Mouse (Mus musculus): ENCODE data around the gene Fam19a5. TPM values are rescaled to one million over a fixed set of nuclear protein-coding genes. Genes with fewer than 3 reads are reported as not detected.

Gene Fam19a5
- polyA plus RNA-seq, 1 experiment from 2014 or later: 5.0 TPM

DNA sequence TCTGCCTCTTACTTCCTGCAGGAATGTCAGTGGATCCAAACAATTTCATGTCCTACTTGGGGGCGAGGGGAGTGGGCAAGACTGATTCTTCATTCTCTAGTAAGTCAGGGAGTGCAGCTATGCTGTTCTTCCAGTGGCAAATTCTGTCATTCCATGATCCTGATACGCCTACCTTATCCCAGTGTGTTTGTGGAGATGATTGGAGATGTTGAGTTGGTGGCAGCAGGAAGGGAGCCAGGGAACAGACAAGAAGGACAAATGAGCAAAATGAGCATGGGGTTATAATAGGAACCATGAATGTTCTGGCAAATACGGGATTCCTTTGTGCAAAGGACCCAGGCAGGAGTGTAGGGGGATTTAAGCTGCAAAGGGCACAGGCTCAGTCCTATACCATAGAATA is 159.2 kb downstream of the Fam19a5 start:
- WGBS: 83% methylated on average over 3 of the region's 3 CpGs
- no peak overlapping the region for H3K9ac ChIP-seq
- no peak overlapping the region for H3K4me3 ChIP-seq
- H3K27ac ChIP-seq: no peak overlapping the region
- no peaks in the 10 kb centered on the region for H3K36me3 ChIP-seq
- no peaks in the 10 kb centered on the region for H3K27me3 ChIP-seq
- ATAC-seq (ENCODE audit: insufficient number of reproducible peaks, insufficient read depth, low FRiP score, low TSS enrichment): no peak
- 0 out of 2 replicates have a peak, but pooled peaks cover 4% of the 10 kb centered on the region for H3K4me1 ChIP-seq
- no peak overlapping the region for H3K4me2 ChIP-seq (replicated peaks)
- H3K9me3 ChIP-seq: 0 out of 2 replicates have a peak, but pooled peaks cover 5% of the 10 kb centered on the region

DNA sequence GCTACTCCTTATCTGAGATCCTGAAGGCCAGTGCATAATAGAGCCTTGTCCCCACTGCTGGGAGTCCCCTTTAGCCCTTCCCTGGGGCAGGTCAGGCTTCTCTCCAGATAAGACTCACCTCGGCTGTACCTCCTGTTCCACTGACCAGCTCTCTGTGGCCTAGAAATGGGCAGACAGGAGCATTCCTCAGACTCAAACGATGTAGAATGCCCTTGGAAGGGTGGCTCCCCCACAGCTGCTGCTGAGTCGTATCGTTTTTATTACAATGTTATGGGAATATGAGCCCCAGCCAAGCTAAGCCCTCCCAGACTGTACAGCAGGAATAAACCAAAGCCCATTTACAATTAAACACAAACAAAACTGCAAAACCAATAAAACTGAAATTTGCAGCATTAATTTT is 167.7 kb downstream of the Fam19a5 start:
- Histone ChIP-seq H3K4me3 (no peak overlapping the region), H3K9ac (no peak overlapping the region), H3K36me3 (no peaks in the 10 kb centered on the region), H3K4me1 (peaks cover 7% of the 10 kb centered on the region), H3K27me3 (no peaks in the 10 kb centered on the region), H3K9me3 (no peaks in the 10 kb centered on the region), H3K4me2 (replicated peaks) (no peak overlapping the region), H3K27ac (no peak overlapping the region)
- no peak for ATAC-seq (ENCODE audit: insufficient number of reproducible peaks, insufficient read depth, low FRiP score, low TSS enrichment)
- WGBS: 61% methylated on average over 4 of the region's 4 CpGs

DNA sequence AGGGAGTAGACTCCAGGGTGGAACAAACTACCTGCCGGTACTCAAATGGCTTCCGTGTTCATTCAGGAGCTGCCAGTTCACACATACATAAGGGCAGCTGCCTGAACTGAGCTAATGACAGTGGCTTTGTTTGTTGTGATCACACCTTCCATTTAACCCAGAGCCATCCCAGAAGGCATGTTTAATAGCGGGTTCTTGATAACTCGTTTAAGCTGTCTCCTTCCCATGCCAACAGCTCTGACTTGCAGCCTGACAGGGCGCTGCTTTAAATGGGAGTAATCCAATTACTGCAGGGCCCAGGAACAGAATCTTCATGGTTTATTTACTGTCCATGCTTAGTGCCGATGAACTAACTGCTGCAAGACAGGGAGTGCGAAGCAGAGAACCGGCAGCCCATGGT is 168.1 kb downstream of the Fam19a5 start:
- H3K27ac ChIP-seq: no peak overlapping the region
- no peak overlapping the region for H3K4me3 ChIP-seq
- WGBS: 80% methylated on average over 8 of the region's 8 CpGs
- no peak overlapping the region for H3K4me2 ChIP-seq (replicated peaks)
- no peaks in the 10 kb centered on the region for H3K27me3 ChIP-seq
- no peaks in the 10 kb centered on the region for H3K36me3 ChIP-seq
- no peak overlapping the region for H3K9ac ChIP-seq
- ATAC-seq (ENCODE audit: insufficient number of reproducible peaks, insufficient read depth, low FRiP score, low TSS enrichment): no peak
- no peaks in the 10 kb centered on the region for H3K9me3 ChIP-seq
- peaks cover 7% of the 10 kb centered on the region for H3K4me1 ChIP-seq

DNA sequence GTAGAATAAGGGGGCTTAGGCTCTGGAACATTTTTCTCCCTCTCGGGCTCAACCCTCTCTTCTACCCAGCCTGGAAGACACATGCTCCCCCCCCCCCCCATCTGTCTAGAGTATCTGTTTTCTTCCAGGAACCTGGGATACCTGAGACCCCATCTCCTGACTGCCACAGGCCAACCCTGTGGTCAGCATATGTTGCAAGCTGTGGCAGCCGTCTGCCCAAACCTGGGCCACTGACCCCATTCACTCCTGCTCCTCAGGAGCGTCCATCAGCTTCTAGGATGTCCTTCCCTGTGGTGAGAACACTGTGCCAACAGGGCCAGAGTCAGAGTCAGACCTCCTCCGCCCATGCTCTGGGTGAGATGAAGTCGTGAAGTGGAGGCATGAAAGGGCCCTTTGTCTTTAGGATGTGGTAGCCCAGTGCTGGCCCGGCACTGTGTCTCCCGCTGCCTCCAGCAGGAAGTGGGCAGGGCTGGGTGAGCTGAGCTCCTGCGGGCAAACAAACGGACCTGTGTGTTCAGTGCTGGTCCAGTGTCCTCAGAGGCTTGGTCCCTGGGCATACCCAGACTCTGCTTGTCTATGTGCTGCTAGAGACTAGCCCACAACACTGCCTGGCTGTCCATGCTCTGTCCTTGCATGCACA is 171.1 kb downstream of the Fam19a5 start:
- no peaks in the 10 kb centered on the region for H3K27me3 ChIP-seq
- no peaks in the 10 kb centered on the region for H3K9me3 ChIP-seq
- ATAC-seq (ENCODE audit: insufficient number of reproducible peaks, insufficient read depth, low FRiP score, low TSS enrichment): 0 out of 2 replicates have a peak, but pooled peaks have one; percentile 55
- H3K36me3 ChIP-seq: no peaks in the 10 kb centered on the region
- H3K4me2 ChIP-seq (replicated peaks): peak overlapping the region; percentile 13; the same call in 1 of the 2 replicates
- peak overlapping the region; percentile 78 for H3K27ac ChIP-seq
- H3K4me3 ChIP-seq: no peak overlapping the region
- no peak overlapping the region for H3K9ac ChIP-seq
- peaks cover 7% of the 10 kb centered on the region for H3K4me1 ChIP-seq
- 23% methylated on average over 9 of the region's 9 CpGs for WGBS

DNA sequence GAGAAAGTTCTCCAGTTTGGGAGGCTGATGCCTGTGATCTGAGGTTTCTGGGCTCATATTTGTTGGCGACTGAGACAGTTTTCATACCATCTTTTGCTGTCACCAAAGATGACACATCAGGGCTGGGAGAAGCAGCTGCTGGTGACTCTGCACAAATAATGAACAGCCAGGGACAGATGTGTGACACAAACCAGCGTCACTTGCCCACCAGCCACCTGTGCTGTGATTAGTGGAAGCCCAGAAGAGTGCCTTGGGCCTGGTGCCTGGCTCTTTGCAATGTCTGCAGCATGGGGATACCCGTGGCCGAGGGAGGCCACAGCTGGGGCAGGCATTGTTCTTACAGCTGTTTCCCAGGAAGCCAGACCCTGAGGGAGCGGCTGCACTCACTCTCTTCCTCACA is 173.0 kb downstream of the Fam19a5 start:
- 48% methylated on average over 5 of the region's 5 CpGs for WGBS
- Histone ChIP-seq H3K27ac (no peak overlapping the region), H3K27me3 (no peaks in the 10 kb centered on the region), H3K9ac (no peak overlapping the region), H3K4me2 (replicated peaks) (no peak overlapping the region), H3K4me1 (peaks cover 7% of the 10 kb centered on the region), H3K4me3 (no peak overlapping the region), H3K9me3 (no peaks in the 10 kb centered on the region), H3K36me3 (no peaks in the 10 kb centered on the region)
- ATAC-seq (ENCODE audit: insufficient number of reproducible peaks, insufficient read depth, low FRiP score, low TSS enrichment): no peak

DNA sequence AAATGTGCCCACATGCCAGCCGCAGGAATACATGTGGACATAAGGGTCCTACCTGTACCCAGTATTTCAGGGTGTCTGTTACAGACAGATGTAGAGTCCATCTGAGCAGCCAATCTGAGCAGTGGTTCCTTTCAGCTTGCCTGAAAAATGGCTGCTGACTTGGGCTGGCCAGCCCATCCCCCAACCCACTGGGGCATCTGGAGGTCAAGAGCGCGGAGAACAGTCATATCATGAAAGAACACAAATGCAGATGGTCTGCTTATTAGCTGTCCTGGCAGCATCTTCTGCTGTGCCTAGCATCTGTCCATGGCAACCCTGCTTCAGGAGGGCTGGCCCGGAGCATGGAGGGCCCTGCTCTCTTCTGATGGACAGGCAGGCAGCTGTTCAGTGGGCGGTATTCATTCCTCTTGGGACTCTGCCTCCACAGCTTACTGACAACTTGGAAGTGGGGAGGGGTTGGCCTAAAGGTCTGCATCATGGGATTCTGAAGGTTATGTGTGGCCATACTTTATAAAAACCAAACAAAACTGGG is 179.4 kb downstream of the Fam19a5 start:
- no peak overlapping the region for H3K27ac ChIP-seq
- no peak overlapping the region for H3K4me2 ChIP-seq (replicated peaks)
- no peaks in the 10 kb centered on the region for H3K9me3 ChIP-seq
- H3K27me3 ChIP-seq: no peaks in the 10 kb centered on the region
- H3K4me1 ChIP-seq: no peaks in the 10 kb centered on the region
- H3K9ac ChIP-seq: no peak overlapping the region
- no peak for ATAC-seq (ENCODE audit: insufficient number of reproducible peaks, insufficient read depth, low FRiP score, low TSS enrichment)
- no peak overlapping the region for H3K4me3 ChIP-seq
- WGBS: 71% methylated on average over 5 of the region's 5 CpGs
- no peaks in the 10 kb centered on the region for H3K36me3 ChIP-seq

DNA sequence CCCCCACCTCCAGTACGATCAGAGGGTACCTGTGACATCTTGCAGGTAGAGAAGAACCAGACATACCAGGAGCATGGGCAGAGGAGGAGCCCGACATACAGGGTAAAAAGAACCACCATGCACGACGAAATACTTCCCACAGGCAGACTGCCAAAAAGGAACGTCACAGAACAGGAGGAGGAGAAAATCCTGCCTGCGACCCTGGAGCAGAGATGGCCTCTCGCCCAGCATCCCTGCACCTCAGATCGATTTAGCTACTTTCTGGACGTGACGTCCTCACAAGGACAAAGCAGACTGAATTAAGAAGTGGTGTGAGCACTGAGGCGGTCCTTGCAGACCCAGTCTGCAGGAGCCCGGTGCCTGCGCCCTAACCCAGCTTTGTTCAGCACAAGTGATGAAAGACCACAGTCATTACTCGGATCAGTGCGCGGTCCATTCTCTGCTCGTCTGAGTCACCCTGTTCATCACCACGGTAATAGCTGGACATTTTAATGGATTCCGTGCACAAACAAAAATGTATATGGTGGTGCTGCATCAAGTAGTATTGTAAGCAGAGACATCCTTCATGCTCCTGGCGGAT is 182.6 kb downstream of the Fam19a5 start:
- no peak overlapping the region for H3K4me2 ChIP-seq (replicated peaks)
- no peaks in the 10 kb centered on the region for H3K36me3 ChIP-seq
- H3K4me3 ChIP-seq: no peak overlapping the region
- no peak for ATAC-seq (ENCODE audit: insufficient number of reproducible peaks, insufficient read depth, low FRiP score, low TSS enrichment)
- no peak overlapping the region for H3K9ac ChIP-seq
- H3K27me3 ChIP-seq: no peaks in the 10 kb centered on the region
- WGBS: 83% methylated on average over 20 of the region's 20 CpGs
- no peaks in the 10 kb centered on the region for H3K9me3 ChIP-seq
- H3K4me1 ChIP-seq: no peaks in the 10 kb centered on the region
- no peak overlapping the region for H3K27ac ChIP-seq

DNA sequence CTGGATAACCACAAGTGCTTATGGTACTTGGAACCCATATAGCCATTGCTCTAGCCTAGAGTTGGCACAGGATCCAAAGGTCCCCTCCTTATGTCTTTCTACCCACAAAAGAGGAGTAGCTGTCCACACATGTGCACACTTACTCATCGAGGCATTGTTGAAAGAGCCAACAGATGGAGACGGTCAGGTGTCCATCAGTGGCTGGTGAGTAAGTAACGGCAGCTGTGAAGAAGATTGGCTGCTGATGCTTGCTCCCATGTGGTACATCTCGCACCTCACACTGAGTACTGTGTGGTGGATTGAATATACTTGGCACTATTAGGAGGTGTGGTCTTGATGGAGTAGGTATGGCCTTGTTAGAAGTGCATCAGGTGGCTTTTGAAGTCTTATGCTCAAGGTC is 192.2 kb downstream of the Fam19a5 start:
- WGBS: 93% methylated on average over 4 of the region's 4 CpGs
- H3K4me2 ChIP-seq (replicated peaks): no peak overlapping the region
- no peaks in the 10 kb centered on the region for H3K4me1 ChIP-seq
- H3K4me3 ChIP-seq: no peak overlapping the region
- no peaks in the 10 kb centered on the region for H3K27me3 ChIP-seq
- no peaks in the 10 kb centered on the region for H3K36me3 ChIP-seq
- no peak overlapping the region for H3K9ac ChIP-seq
- H3K9me3 ChIP-seq: no peaks in the 10 kb centered on the region
- no peak overlapping the region for H3K27ac ChIP-seq
- ATAC-seq (ENCODE audit: insufficient number of reproducible peaks, insufficient read depth, low FRiP score, low TSS enrichment): no peak

DNA sequence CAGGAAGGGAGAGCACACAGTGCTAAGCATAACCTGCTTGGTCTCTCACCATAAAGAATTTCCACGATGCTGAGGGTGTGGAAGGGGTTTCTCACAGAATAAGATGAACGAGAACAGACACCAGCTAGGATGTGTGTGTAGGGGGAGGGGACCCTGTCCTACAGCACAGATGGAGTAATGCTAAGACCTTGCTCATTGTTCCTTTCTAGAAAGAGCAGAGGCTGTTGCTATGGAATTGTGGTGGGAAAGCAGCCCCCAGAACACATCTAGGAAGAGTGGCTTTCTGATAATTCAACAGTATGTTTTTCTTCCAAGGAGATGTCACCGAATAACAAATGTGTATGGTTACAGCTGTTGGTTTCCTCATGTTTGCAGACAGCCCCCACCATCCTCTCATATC is 211.4 kb downstream of the Fam19a5 start:
- H3K9me3 ChIP-seq: no peaks in the 10 kb centered on the region
- H3K36me3 ChIP-seq: no peaks in the 10 kb centered on the region
- H3K4me3 ChIP-seq: no peak overlapping the region
- WGBS: 85% methylated on average over 3 of the region's 3 CpGs
- H3K4me1 ChIP-seq: no peaks in the 10 kb centered on the region
- H3K27ac ChIP-seq: no peak overlapping the region
- no peaks in the 10 kb centered on the region for H3K27me3 ChIP-seq
- H3K4me2 ChIP-seq (replicated peaks): no peak overlapping the region
- ATAC-seq (ENCODE audit: insufficient number of reproducible peaks, insufficient read depth, low FRiP score, low TSS enrichment): no peak
- H3K9ac ChIP-seq: no peak overlapping the region

DNA sequence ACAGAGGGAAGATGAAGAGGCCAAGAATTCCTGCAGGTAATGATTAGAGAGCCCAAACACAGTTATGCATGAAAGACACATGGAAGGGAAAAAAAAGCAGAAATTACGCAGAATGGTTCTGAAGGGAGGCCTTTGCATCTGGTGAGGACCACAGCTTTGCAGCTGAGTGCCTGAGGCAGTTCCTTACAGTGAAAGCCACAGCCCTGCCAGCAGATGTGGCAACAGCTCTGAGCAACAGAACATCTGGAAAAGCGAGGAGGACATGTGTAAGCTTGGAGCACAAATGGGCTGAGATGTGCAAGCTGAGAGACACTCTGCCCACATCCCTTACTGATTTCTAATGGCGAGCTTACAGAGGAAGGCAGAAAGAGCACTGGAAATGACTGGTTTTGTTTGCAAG is 221.8 kb downstream of the Fam19a5 start:
- no peaks in the 10 kb centered on the region for H3K27me3 ChIP-seq
- no peak overlapping the region for H3K9ac ChIP-seq
- H3K36me3 ChIP-seq: no peaks in the 10 kb centered on the region
- no peak for ATAC-seq (ENCODE audit: insufficient number of reproducible peaks, insufficient read depth, low FRiP score, low TSS enrichment)
- H3K4me1 ChIP-seq: no peaks in the 10 kb centered on the region
- peaks cover 5% of the 10 kb centered on the region; the same call in 1 of the 2 replicates for H3K9me3 ChIP-seq
- H3K4me2 ChIP-seq (replicated peaks): no peak overlapping the region
- WGBS: 78% methylated on average over 3 of the region's 3 CpGs
- no peak overlapping the region for H3K27ac ChIP-seq
- H3K4me3 ChIP-seq: no peak overlapping the region

DNA sequence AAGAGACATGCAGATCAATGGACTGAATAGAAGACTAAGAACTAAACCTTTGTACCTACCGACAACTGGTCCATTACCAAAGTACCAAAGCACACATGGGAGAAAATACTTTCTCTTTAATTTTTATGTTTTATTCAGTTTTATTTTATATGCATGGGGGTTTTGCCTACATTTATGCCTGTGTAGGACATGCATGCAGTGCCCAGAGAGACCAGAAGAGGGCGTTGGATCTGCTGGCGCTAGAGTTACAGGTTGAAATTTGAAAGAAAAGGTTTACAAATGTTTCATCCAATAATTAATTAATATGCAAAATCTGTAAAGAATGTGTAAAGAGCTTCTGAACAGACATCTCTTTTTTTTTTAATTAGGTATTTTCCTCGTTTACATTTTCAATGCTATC is 229.9 kb downstream of the Fam19a5 start:
- H3K4me2 ChIP-seq (replicated peaks): no peak overlapping the region
- no peak overlapping the region for H3K4me3 ChIP-seq
- no peaks in the 10 kb centered on the region for H3K27me3 ChIP-seq
- 66% methylated on average over 4 of the region's 4 CpGs for WGBS
- ATAC-seq (ENCODE audit: insufficient number of reproducible peaks, insufficient read depth, low FRiP score, low TSS enrichment): no peak
- H3K4me1 ChIP-seq: no peaks in the 10 kb centered on the region
- H3K36me3 ChIP-seq: no peaks in the 10 kb centered on the region
- peaks cover under 1% of the 10 kb centered on the region; the same call in 1 of the 2 replicates for H3K9me3 ChIP-seq
- no peak overlapping the region for H3K27ac ChIP-seq
- H3K9ac ChIP-seq: no peak overlapping the region

DNA sequence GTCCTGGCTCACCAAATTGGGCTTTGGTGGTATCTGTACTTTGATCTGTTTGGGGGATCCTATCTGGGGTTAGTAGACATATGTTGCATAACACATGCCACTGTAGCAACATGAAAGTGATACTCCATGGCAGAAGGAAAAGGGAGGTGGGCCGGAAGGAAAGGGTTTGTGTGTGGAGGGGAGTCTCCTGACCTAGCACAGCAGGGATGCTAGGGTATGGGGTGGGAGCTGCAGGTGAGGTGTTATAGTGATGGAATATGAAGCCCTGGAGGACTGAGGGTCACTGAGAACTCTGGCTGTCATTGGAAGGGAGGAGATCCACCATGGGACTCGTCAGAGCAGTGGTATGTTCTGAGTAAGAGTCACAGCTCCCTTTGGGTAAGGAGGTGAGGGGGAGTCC is 239.2 kb downstream of the Fam19a5 start:
- WGBS: 82% methylated on average over 2 of the region's 2 CpGs
- ATAC-seq (ENCODE audit: insufficient number of reproducible peaks, insufficient read depth, low FRiP score, low TSS enrichment): no peak
- Histone ChIP-seq H3K4me2 (replicated peaks) (no peak overlapping the region), H3K36me3 (no peaks in the 10 kb centered on the region), H3K4me3 (no peak overlapping the region), H3K9ac (no peak overlapping the region), H3K9me3 (no peaks in the 10 kb centered on the region), H3K4me1 (no peaks in the 10 kb centered on the region), H3K27me3 (no peaks in the 10 kb centered on the region), H3K27ac (no peak overlapping the region)
